Mouse (Mus musculus) forebrain, embryonic 15.5 days (tissue): ENCODE measurements around the gene Gm42906. TPM values are rescaled to one million over a fixed set of nuclear protein-coding genes. Genes with fewer than 3 reads are reported as not detected.
A peak's percentile ranks its signal among the peaks of the same experiment; 100 is the strongest.

Experiments used
- ATAC-seq: fragments of 200-750 bp; cut with Nextera tagmentation; replicated peaks from 2 replicates; pipeline ENCODE4 v1.8.0; 2017; ENCODE audit warnings: mild to moderate bottlenecking, moderate TSS enrichment, moderate library complexity
- H3K27ac ChIP-seq: fragments of 300-500 bp; sonication (generic); replicated peaks from 2 replicates; pipeline ENCODE4 v1.5.1; 2015; ENCODE audit warnings: mild to moderate bottlenecking, inconsistent platforms
- H3K27me3 ChIP-seq: fragments of 300-500 bp; sonication (generic); 2 replicates; pipeline ENCODE4 v1.6.1; 2015; ENCODE audit warnings: inconsistent platforms
- H3K36me3 ChIP-seq: fragments of 300-500 bp; sonication (generic); 2 replicates; pipeline ENCODE4 v1.6.1; 2015; ENCODE audit warnings: mild to moderate bottlenecking, inconsistent platforms
- H3K4me1 ChIP-seq: fragments of 300-500 bp; sonication (generic); 2 replicates; pipeline ENCODE4 v1.6.1; 2015; ENCODE audit warnings: inconsistent platforms
- H3K4me2 ChIP-seq: fragments of 300-500 bp; sonication (generic); replicated peaks from 2 replicates; pipeline ENCODE4 v1.6.1; 2015; ENCODE audit warnings: mild to moderate bottlenecking, inconsistent platforms
- H3K4me3 ChIP-seq: fragments of 300-500 bp; sonication (generic); 2 replicates; pipeline ENCODE4 v1.5.1; 2015; ENCODE audit warnings: mild to moderate bottlenecking, inconsistent platforms
- H3K9ac ChIP-seq: fragments of 300-500 bp; sonication (generic); replicated peaks from 2 replicates; pipeline ENCODE4 v1.6.1; 2015; ENCODE audit warnings: mild to moderate bottlenecking, inconsistent platforms
- H3K9me3 ChIP-seq: fragments of 300-500 bp; sonication (generic); 2 replicates; pipeline ENCODE4 v1.6.1; 2016; ENCODE audit warnings: inconsistent platforms
- WGBS: fragments of 180-500 bp; shearing (Covaris S2); methylation state at CpG from one replicate; pipeline ENCODE4 v1.1.7; 2015; ENCODE audit warnings: mixed read lengths; 5-methylcytosine and 5-hydroxymethylcytosine counted together
- polyA plus RNA-seq: library from polyadenylated mRNA; unstranded; fragments of >200 nt; fragmentation: Nextera tagmentation; extraction: Ambion mirVana; gene quantifications from 2 replicates; pipeline ENCODE4 v1.2.1, GENCODE M21; 2015

The Gm42906 gene
- polyA plus RNA-seq, 1 experiment from 2014 or later, result not detected

- no peaks in the 10 kb centered on the region for H3K4me1 ChIP-seq
- 0 out of 2 replicates have a peak overlapping the region, but pooled peaks have one; percentile 34 for H3K27ac ChIP-seq
- no peak overlapping the region for H3K9ac ChIP-seq
- H3K4me3 ChIP-seq, result no peak overlapping the region
- WGBS, result 52% methylated on average over 1 of the region's 1 CpGs
- ATAC-seq, result no peak; the same call in 1 of the 2 replicates
- no peaks in the 10 kb centered on the region for H3K9me3 ChIP-seq
- H3K4me2 ChIP-seq, result no peak overlapping the region
- H3K36me3 ChIP-seq, result no peaks in the 10 kb centered on the region
- no peaks in the 10 kb centered on the region for H3K27me3 ChIP-seq
Observed at GRCm38 (mm10) chr5:151389827-151390226, 38.1 kb downstream of the Gm42906 start.

GRCm38 (mm10) chr5:151379896-151380295 is 48.1 kb downstream of the Gm42906 start:
- WGBS, result 90% methylated on average over 2 of the region's 2 CpGs
- H3K9ac ChIP-seq, result no peak overlapping the region
- ATAC-seq, result no peak
- H3K36me3 ChIP-seq, result no peaks in the 10 kb centered on the region
- H3K4me3 ChIP-seq, result no peak overlapping the region
- H3K4me2 ChIP-seq, result no peak overlapping the region
- H3K27me3 ChIP-seq, result no peaks in the 10 kb centered on the region
- H3K4me1 ChIP-seq, result no peaks in the 10 kb centered on the region
- H3K27ac ChIP-seq, result no peak overlapping the region
- no peaks in the 10 kb centered on the region for H3K9me3 ChIP-seq

GRCm38 (mm10) chr5:151379210-151379609 is 48.8 kb downstream of the Gm42906 start:
- Histone ChIP-seq H3K4me3 (no peak overlapping the region), H3K4me1 (no peaks in the 10 kb centered on the region), H3K36me3 (no peaks in the 10 kb centered on the region), H3K9me3 (no peaks in the 10 kb centered on the region), H3K4me2 (no peak overlapping the region), H3K9ac (no peak overlapping the region), H3K27ac (no peak overlapping the region), H3K27me3 (no peaks in the 10 kb centered on the region)
- 84% methylated on average over 2 of the region's 2 CpGs for WGBS
- no peak for ATAC-seq

GRCm38 (mm10) chr5:151376931-151377330 is 51.0 kb downstream of the Gm42906 start:
- Histone ChIP-seq H3K27me3 (no peaks in the 10 kb centered on the region), H3K9ac (no peak overlapping the region), H3K27ac (no peak overlapping the region), H3K36me3 (no peaks in the 10 kb centered on the region), H3K4me3 (no peak overlapping the region), H3K9me3 (no peaks in the 10 kb centered on the region), H3K4me1 (no peaks in the 10 kb centered on the region), H3K4me2 (no peak overlapping the region)
- ATAC-seq, result no peak
- whole genome bisulfite sequencing, result 87% methylated on average over 4 of the region's 4 CpGs

- H3K27me3 ChIP-seq, result no peaks in the 10 kb centered on the region
- H3K4me2 ChIP-seq, result no peak overlapping the region
- no peak overlapping the region for H3K27ac ChIP-seq
- H3K36me3 ChIP-seq, result no peaks in the 10 kb centered on the region
- ATAC-seq, result no peak
- no peaks in the 10 kb centered on the region for H3K4me1 ChIP-seq
- no peak overlapping the region for H3K4me3 ChIP-seq
- H3K9ac ChIP-seq, result no peak overlapping the region
- no peaks in the 10 kb centered on the region for H3K9me3 ChIP-seq
- WGBS, result 74% methylated on average over 2 of the region's 2 CpGs
Observed at GRCm38 (mm10) chr5:151374825-151375224, 53.1 kb downstream of the Gm42906 start.

- WGBS, result 92% methylated on average over 2 of the region's 2 CpGs
- Histone ChIP-seq H3K9me3 (no peaks in the 10 kb centered on the region), H3K4me1 (peaks cover 16% of the 10 kb centered on the region), H3K9ac (no peak overlapping the region), H3K4me3 (no peak overlapping the region), H3K36me3 (no peaks in the 10 kb centered on the region), H3K27me3 (no peaks in the 10 kb centered on the region), H3K4me2 (no peak overlapping the region), H3K27ac (no peak overlapping the region)
- ATAC-seq, result no peak
Observed at GRCm38 (mm10) chr5:151371130-151371529, 56.8 kb downstream of the Gm42906 start.

GRCm38 (mm10) chr5:151369306-151369721 is 58.6 kb downstream of the Gm42906 start:
- H3K27ac ChIP-seq, result peak overlapping the region; percentile 98
- H3K4me3 ChIP-seq, result peak overlapping the region; percentile 68
- no peak for ATAC-seq
- H3K4me2 ChIP-seq, result peak overlapping the region; percentile 72
- 58% methylated on average over 5 of the region's 5 CpGs for WGBS
- H3K4me1 ChIP-seq, result peaks cover 16% of the 10 kb centered on the region
- H3K36me3 ChIP-seq, result no peaks in the 10 kb centered on the region
- H3K27me3 ChIP-seq, result no peaks in the 10 kb centered on the region
- peak overlapping the region; percentile 87 for H3K9ac ChIP-seq
- no peaks in the 10 kb centered on the region for H3K9me3 ChIP-seq

GRCm38 (mm10) chr5:151368395-151369190 is 59.4 kb downstream of the Gm42906 start:
- H3K4me3 ChIP-seq, result peak overlapping the region; percentile 68
- H3K36me3 ChIP-seq, result no peaks in the 10 kb centered on the region
- peaks cover 16% of the 10 kb centered on the region for H3K4me1 ChIP-seq
- no peaks in the 10 kb centered on the region for H3K9me3 ChIP-seq
- ATAC-seq, result peak; percentile 99
- H3K27ac ChIP-seq, result peak overlapping the region; percentile 98
- under 1% methylated on average over 75 of the region's 75 CpGs for WGBS
- peak overlapping the region; percentile 87 for H3K9ac ChIP-seq
- H3K27me3 ChIP-seq, result no peaks in the 10 kb centered on the region
- H3K4me2 ChIP-seq, result peak overlapping the region; percentile 72

- H3K27me3 ChIP-seq, result no peaks in the 10 kb centered on the region
- H3K4me1 ChIP-seq, result peaks cover 16% of the 10 kb centered on the region
- H3K27ac ChIP-seq, result peak overlapping the region; percentile 98
- H3K4me2 ChIP-seq, result peak overlapping the region; percentile 72
- no peaks in the 10 kb centered on the region for H3K36me3 ChIP-seq
- 7% methylated on average over 16 of the region's 16 CpGs for WGBS
- peak overlapping the region; percentile 68 for H3K4me3 ChIP-seq
- H3K9ac ChIP-seq, result peak overlapping the region; percentile 74
- H3K9me3 ChIP-seq, result no peaks in the 10 kb centered on the region
- ATAC-seq, result peak; percentile 41
Observed at GRCm38 (mm10) chr5:151367881-151368394, 60.0 kb downstream of the Gm42906 start.

- whole genome bisulfite sequencing, result 89% methylated on average over 1 of the region's 1 CpGs
- no peak for ATAC-seq
- Histone ChIP-seq H3K36me3 (no peaks in the 10 kb centered on the region), H3K4me3 (peak overlapping the region; percentile 68), H3K9ac (peak overlapping the region; percentile 74; the same call in 1 of the 2 replicates), H3K27me3 (no peaks in the 10 kb centered on the region), H3K4me2 (peak overlapping the region; percentile 72), H3K4me1 (peaks cover 16% of the 10 kb centered on the region), H3K27ac (peak overlapping the region; percentile 98), H3K9me3 (no peaks in the 10 kb centered on the region)
Observed at GRCm38 (mm10) chr5:151367317-151367716, 60.6 kb downstream of the Gm42906 start.

- no peak overlapping the region for H3K9ac ChIP-seq
- WGBS, result 87% methylated on average over 3 of the region's 3 CpGs
- no peak overlapping the region for H3K4me2 ChIP-seq
- peaks cover 10% of the 10 kb centered on the region for H3K4me1 ChIP-seq
- ATAC-seq, result no peak
- no peak overlapping the region for H3K27ac ChIP-seq
- no peak overlapping the region for H3K4me3 ChIP-seq
- no peaks in the 10 kb centered on the region for H3K27me3 ChIP-seq
- no peaks in the 10 kb centered on the region for H3K9me3 ChIP-seq
- no peaks in the 10 kb centered on the region for H3K36me3 ChIP-seq
Observed at GRCm38 (mm10) chr5:151363343-151364000, 64.5 kb downstream of the Gm42906 start.

- WGBS, result 65% methylated on average over 1 of the region's 1 CpGs
- Histone ChIP-seq H3K4me3 (no peak overlapping the region), H3K27ac (no peak overlapping the region), H3K9me3 (no peaks in the 10 kb centered on the region), H3K27me3 (no peaks in the 10 kb centered on the region), H3K4me2 (no peak overlapping the region), H3K36me3 (no peaks in the 10 kb centered on the region), H3K4me1 (no peaks in the 10 kb centered on the region), H3K9ac (no peak overlapping the region)
- ATAC-seq, result no peak
Observed at GRCm38 (mm10) chr5:151349616-151350015, 78.3 kb downstream of the Gm42906 start.
